Mouse (Mus musculus) CH12.LX (cell line): ENCODE measurements around the gene Nyap1.

Source experiments
- CTCF ChIP-seq, 2 experiments: IDR thresholded peaks in 1 of 2; conservative IDR thresholded peaks in 1 of 2; 2 replicates each; pipeline ENCODE4 v1.5.1; 2011 to 2012; ENCODE audit warnings: low read depth in 2 of 2, low read length in 2 of 2, improper control_type of control experiment in 1 of 2, inconsistent platforms in 1 of 2, mild to moderate bottlenecking in 1 of 2, moderate library complexity in 1 of 2
- EP300 ChIP-seq: IDR thresholded peaks from 2 replicates; pipeline ENCODE4 v1.6.1; 2011; ENCODE audit warnings: low read length, improper control_type of control experiment
- MAX ChIP-seq: IDR thresholded peaks from 2 replicates; pipeline ENCODE4 v1.6.1; 2011; ENCODE audit warnings: low read length, improper control_type of control experiment
- MEF2A ChIP-seq: IDR thresholded peaks from 2 replicates; pipeline ENCODE4 v1.6.1; 2014; ENCODE audit warnings: low read depth, mild to moderate bottlenecking, inconsistent platforms, low read length, improper control_type of control experiment, borderline replicate concordance
- MYC ChIP-seq: IDR thresholded peaks from 2 replicates; pipeline ENCODE4 v1.6.1; 2011; ENCODE audit warnings: low read depth, mild to moderate bottlenecking, improper control_type of control experiment, low read length
- PAX5 ChIP-seq: IDR thresholded peaks from 2 replicates; pipeline ENCODE4 v1.6.1; 2012; ENCODE audit warnings: low read length, inconsistent platforms, mixed read lengths
- POLR2A ChIP-seq: IDR thresholded peaks from 2 replicates; pipeline ENCODE4 v1.6.1; 2011; ENCODE audit warnings: low read depth, mild to moderate bottlenecking, improper control_type of control experiment, low read length
- POLR2AphosphoS2 ChIP-seq: IDR thresholded peaks from 2 replicates; pipeline ENCODE4 v1.6.1; 2011; ENCODE audit warnings: low read depth, low read length, improper control_type of control experiment
- TCF12 ChIP-seq: IDR thresholded peaks from 2 replicates; pipeline ENCODE4 v1.6.1; 2014; ENCODE audit warnings: low read depth, mild to moderate bottlenecking, inconsistent platforms, low read length, improper control_type of control experiment
- USF1 ChIP-seq: IDR thresholded peaks from 2 replicates; pipeline ENCODE4 v1.6.1; 2014; ENCODE audit warnings: low read depth, mild to moderate bottlenecking, inconsistent platforms, low read length, improper control_type of control experiment
- ZMIZ1 ChIP-seq: IDR thresholded peaks from 2 replicates; pipeline ENCODE4 v1.6.1; 2012; ENCODE audit warnings: low read depth, mild to moderate bottlenecking, inconsistent platforms, low read length, improper control_type of control experiment

DNA sequence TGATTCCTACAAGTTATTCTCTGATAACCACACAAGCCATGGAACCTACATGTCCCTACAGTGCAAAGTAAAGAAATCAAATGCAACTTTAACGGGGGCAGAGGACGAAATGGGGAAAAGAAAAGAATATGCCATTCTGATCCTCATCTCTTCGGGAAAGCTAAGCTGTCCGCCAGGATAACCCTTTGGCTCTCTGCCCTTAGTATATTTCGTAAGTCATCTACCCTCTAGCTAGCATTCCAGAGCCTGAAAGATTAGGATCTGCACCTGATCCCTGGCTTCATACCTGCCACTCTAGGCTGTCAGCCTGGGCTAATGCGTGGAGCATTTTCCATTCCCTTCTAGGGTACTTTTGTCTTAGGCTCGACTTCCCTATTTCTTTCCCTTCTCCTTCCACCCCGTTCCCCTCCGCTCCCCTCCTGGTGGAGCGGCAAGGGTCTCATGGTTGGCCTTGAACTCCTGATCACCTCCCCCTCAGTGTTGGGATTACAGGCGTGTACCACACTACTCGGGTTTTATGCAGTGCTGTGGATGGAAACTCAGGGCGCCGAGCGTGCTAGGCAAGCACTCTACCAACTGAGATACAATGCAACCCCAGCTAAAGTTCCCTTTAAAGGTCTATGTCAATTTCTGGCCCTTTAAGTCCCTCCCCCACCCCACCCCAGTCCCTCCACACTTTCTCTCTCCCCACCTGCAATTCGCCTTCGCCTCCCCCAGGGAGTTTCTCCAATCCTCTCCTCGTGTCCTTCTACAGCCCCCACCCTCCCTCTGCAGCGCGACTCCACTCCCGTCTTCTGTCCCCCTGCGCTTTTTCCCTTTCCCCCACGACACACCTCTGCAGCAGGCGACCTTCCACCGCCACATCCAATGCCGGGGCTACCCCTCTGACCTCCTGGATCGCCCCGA is 57.8 kb downstream of the Nyap1 start:
- no peak for TF ChIP-seq MYC
- TF ChIP-seq EP300, result no peak
- TF ChIP-seq MEF2A, result no peak
- TF ChIP-seq TCF12, result no peak
- TF ChIP-seq POLR2AphosphoS2, result no peak
- no peak for TF ChIP-seq CTCF (conservative IDR thresholded peaks at IDR 0.05 in 1 of 2, IDR thresholded peaks at IDR 0.05 in 1 of 2; ENCODE audit: low read depth in 2 of 2, low read length in 2 of 2)
- TF ChIP-seq PAX5, result no peak
- TF ChIP-seq MAX, result no peak
- TF ChIP-seq ZMIZ1, result no peak
- TF ChIP-seq USF1, result no peak
- TF ChIP-seq POLR2A, result no peak
